Mouse (Mus musculus) liver, embryonic 11.5 days (tissue): ENCODE data around the gene Aatk. TPM values are rescaled to one million over a fixed set of nuclear protein-coding genes. Genes with fewer than 3 reads are reported as not detected.
A peak's percentile ranks its signal among the peaks of the same experiment; 100 is the strongest.

Experiments
- ATAC-seq: fragments of 200-750 bp; cut with Nextera tagmentation; replicated peaks from 2 replicates; pipeline ENCODE4 v1.8.0; 2017; ENCODE audit warnings: moderate number of reproducible peaks, mild to moderate bottlenecking, moderate TSS enrichment, moderate library complexity; ENCODE audit not compliant: low FRiP score
- DNase-seq: peaks from one replicate; pipeline ENCODE4 v3.0.0-alpha.2; 2017; ENCODE audit warnings: low spot score
- H3K27ac ChIP-seq: fragments of 300-500 bp; sonication (generic); 2 replicates; pipeline ENCODE4 v1.5.1; 2014; ENCODE audit warnings: mild to moderate bottlenecking, low read depth, low read length, control low read depth
- H3K27me3 ChIP-seq: fragments of 300-500 bp; sonication (generic); replicated peaks from 2 replicates; pipeline ENCODE4 v1.6.1; 2014; ENCODE audit warnings: low read length, mixed read lengths; ENCODE audit not compliant: control insufficient read depth, insufficient read depth
- H3K36me3 ChIP-seq: fragments of 300-500 bp; sonication (generic); 2 replicates; pipeline ENCODE4 v1.6.1; 2014; ENCODE audit warnings: mild to moderate bottlenecking, low read length, moderate library complexity, mixed read lengths; ENCODE audit not compliant: control insufficient read depth, insufficient read depth
- H3K4me1 ChIP-seq: fragments of 300-500 bp; sonication (generic); replicated peaks from 2 replicates; pipeline ENCODE4 v1.6.1; 2014; ENCODE audit warnings: low read length, mixed read lengths; ENCODE audit not compliant: control insufficient read depth, insufficient read depth
- H3K4me2 ChIP-seq: fragments of 300-500 bp; sonication (generic); 2 replicates; pipeline ENCODE4 v1.6.1; 2014; ENCODE audit warnings: mild to moderate bottlenecking, control low read depth, moderate library complexity
- H3K4me3 ChIP-seq: fragments of 300-500 bp; sonication (generic); 2 replicates; pipeline ENCODE4 v1.5.1; 2014; ENCODE audit warnings: low read depth, low read length, control low read depth
- H3K9ac ChIP-seq: fragments of 300-500 bp; sonication (generic); 2 replicates; pipeline ENCODE4 v1.6.1; 2014; ENCODE audit warnings: low read depth, low read length, control low read depth
- H3K9me3 ChIP-seq: fragments of 300-500 bp; sonication (generic); 2 replicates; pipeline ENCODE4 v1.6.1; 2016; ENCODE audit warnings: low read length, inconsistent platforms, mixed read lengths; ENCODE audit not compliant: control insufficient read depth
- WGBS: fragments of 180-500 bp; shearing (Covaris S2); extraction: QIAGEN DNeasy Blood & Tissue Kit; methylation state at CpG from one replicate; pipeline ENCODE4 v1.1.7; 2014; 5-methylcytosine and 5-hydroxymethylcytosine counted together
- polyA plus RNA-seq: library from polyadenylated mRNA; unstranded; fragments of >200 nt; fragmentation: Nextera tagmentation; extraction: Ambion mirVana; gene quantifications from 2 replicates; pipeline ENCODE4 v1.2.1, GENCODE M21; 2014

Gene Aatk
- polyA plus RNA-seq, 1 experiment from 2014 or later = 0.86 TPM

DNA sequence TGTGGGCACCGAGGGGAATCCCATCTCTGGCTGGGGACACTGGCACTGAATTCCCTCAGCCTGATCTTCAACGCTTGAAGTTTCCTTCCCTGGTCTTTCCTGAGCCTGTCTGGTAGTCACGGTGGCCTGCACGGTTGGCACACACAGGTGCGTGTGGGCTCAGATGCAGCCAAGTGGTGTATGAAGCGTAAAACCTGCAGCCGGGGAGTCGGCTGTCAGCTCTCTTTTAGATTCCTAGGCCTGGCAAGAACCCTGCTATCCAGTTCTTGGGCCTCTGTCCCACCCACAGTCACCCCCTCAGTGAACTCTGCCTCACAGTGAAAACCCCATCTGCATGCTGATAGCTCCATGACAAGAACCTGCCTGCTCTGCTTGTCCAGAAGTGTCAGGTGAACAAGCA lies 13.7 kb upstream of the Aatk start:
- H3K27ac ChIP-seq = no peak overlapping the region
- DNase-seq = no peak
- WGBS = 85% methylated on average over 8 of the region's 8 CpGs
- H3K4me2 ChIP-seq = no peak overlapping the region
- no peak overlapping the region for H3K4me3 ChIP-seq
- H3K9ac ChIP-seq = no peak overlapping the region
- H3K27me3 ChIP-seq = no peaks in the 10 kb centered on the region
- no peaks in the 10 kb centered on the region for H3K4me1 ChIP-seq
- no peak for ATAC-seq
- H3K9me3 ChIP-seq = no peaks in the 10 kb centered on the region
- H3K36me3 ChIP-seq = no peaks in the 10 kb centered on the region

- WGBS = 85% methylated on average over 12 of the region's 12 CpGs
- Histone ChIP-seq H3K4me1 (no peaks in the 10 kb centered on the region), H3K27me3 (no peaks in the 10 kb centered on the region; the same call in 1 of the 2 replicates), H3K4me2 (no peak overlapping the region), H3K36me3 (no peaks in the 10 kb centered on the region), H3K9me3 (no peaks in the 10 kb centered on the region), H3K4me3 (no peak overlapping the region), H3K27ac (no peak overlapping the region), H3K9ac (no peak overlapping the region)
- DNase-seq = no peak
- no peak for ATAC-seq
These were observed 9.2 kb upstream of the Aatk start for GRCm38 (mm10) chr11:120055953-120056732.

DNA sequence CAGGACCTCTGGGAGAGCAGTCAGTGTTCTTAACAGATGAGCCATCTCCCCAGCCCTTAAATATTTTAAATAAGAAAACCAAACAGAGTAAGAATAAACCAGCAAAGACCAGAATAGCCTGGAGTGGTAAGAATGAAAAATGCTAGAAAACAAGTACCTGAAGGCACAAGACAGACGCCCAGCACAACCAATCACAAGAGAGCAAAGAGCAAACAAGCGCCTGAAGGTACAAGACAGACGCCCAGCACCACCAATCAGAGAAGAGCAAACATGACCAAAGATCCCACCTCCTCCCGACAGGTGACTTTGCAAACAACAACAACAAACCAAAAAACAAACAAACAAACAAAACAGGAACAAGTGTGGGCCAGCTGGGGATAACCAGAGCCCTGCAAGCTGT lies 6.9 kb upstream of the Aatk start:
- H3K36me3 ChIP-seq = no peaks in the 10 kb centered on the region
- no peak for DNase-seq
- no peak overlapping the region for H3K4me3 ChIP-seq
- H3K4me1 ChIP-seq = no peaks in the 10 kb centered on the region
- H3K27ac ChIP-seq = no peak overlapping the region
- peaks cover 8% of the 10 kb centered on the region for H3K27me3 ChIP-seq
- no peaks in the 10 kb centered on the region for H3K9me3 ChIP-seq
- H3K9ac ChIP-seq = no peak overlapping the region
- 75% methylated on average over 4 of the region's 4 CpGs for WGBS
- ATAC-seq = no peak
- no peak overlapping the region for H3K4me2 ChIP-seq

GRCm38 (mm10) chr11:120052274-120052673 lies 5.3 kb upstream of the Aatk start:
- no peaks in the 10 kb centered on the region for H3K9me3 ChIP-seq
- 73% methylated on average over 9 of the region's 9 CpGs for WGBS
- peaks cover 5% of the 10 kb centered on the region; the same call in 1 of the 2 replicates for H3K4me1 ChIP-seq
- H3K27ac ChIP-seq = no peak overlapping the region
- H3K4me2 ChIP-seq = no peak overlapping the region
- no peak overlapping the region for H3K4me3 ChIP-seq
- ATAC-seq (no peak), DNase-seq (no peak)
- H3K9ac ChIP-seq = no peak overlapping the region
- peaks cover 24% of the 10 kb centered on the region for H3K27me3 ChIP-seq
- H3K36me3 ChIP-seq = no peaks in the 10 kb centered on the region

GRCm38 (mm10) chr11:120051124-120051811 lies 4.3 kb upstream of the Aatk start:
- H3K27me3 ChIP-seq = peaks cover 34% of the 10 kb centered on the region
- H3K27ac ChIP-seq = no peak overlapping the region
- 44% methylated on average over 14 of the region's 14 CpGs for WGBS
- no peaks in the 10 kb centered on the region for H3K9me3 ChIP-seq
- H3K36me3 ChIP-seq = no peaks in the 10 kb centered on the region
- DNase-seq (no peak), ATAC-seq (no peak)
- H3K4me3 ChIP-seq = no peak overlapping the region
- H3K4me1 ChIP-seq = peaks cover 8% of the 10 kb centered on the region
- no peak overlapping the region for H3K9ac ChIP-seq
- no peak overlapping the region for H3K4me2 ChIP-seq

DNA sequence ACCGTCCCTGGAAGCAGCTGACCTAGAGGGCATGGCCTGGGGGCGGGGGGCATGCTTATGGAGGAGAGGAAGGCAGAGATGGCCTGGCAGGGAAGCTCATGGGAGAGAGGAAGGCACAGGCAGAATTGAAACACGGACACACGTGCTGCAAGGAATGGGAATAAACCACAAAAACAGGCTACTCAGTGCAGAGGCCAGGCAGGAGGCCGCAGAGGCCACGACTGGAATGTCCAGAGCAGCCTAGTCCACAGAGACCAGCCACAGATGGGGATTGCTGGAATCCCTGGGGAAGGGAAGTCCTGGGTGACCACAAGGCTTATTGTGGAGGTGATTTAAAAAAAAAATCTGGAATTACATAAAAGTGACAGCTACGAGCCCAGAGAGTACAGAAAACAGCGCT lies 2.1 kb upstream of the Aatk start:
- peaks cover 47% of the 10 kb centered on the region for H3K27me3 ChIP-seq
- H3K4me2 ChIP-seq = no peak overlapping the region; the same call in 1 of the 2 replicates
- no peaks in the 10 kb centered on the region for H3K9me3 ChIP-seq
- ATAC-seq (no peak), DNase-seq (no peak)
- no peak overlapping the region for H3K27ac ChIP-seq
- peaks cover 8% of the 10 kb centered on the region for H3K4me1 ChIP-seq
- WGBS = 76% methylated on average over 8 of the region's 8 CpGs
- H3K4me3 ChIP-seq = no peak overlapping the region
- no peaks in the 10 kb centered on the region for H3K36me3 ChIP-seq
- H3K9ac ChIP-seq = no peak overlapping the region

- ATAC-seq (no peak), DNase-seq (no peak)
- Histone ChIP-seq H3K4me2 (peak overlapping the region; percentile 29; the same call in 1 of the 2 replicates), H3K27me3 (peaks cover 47% of the 10 kb centered on the region), H3K9ac (no peak overlapping the region), H3K9me3 (no peaks in the 10 kb centered on the region), H3K4me1 (peaks cover 8% of the 10 kb centered on the region), H3K4me3 (no peak overlapping the region), H3K27ac (no peak overlapping the region), H3K36me3 (no peaks in the 10 kb centered on the region)
- 4% methylated on average over 23 of the region's 23 CpGs for WGBS
These were observed 1.2 kb upstream of the Aatk start for GRCm38 (mm10) chr11:120048252-120048556.

- Histone ChIP-seq H3K4me2 (peak overlapping the region; percentile 72), H3K27ac (no peak overlapping the region), H3K36me3 (no peaks in the 10 kb centered on the region), H3K9ac (no peak overlapping the region), H3K9me3 (no peaks in the 10 kb centered on the region), H3K4me3 (peak overlapping the region; percentile 48), H3K27me3 (peaks cover 47% of the 10 kb centered on the region), H3K4me1 (peaks cover 8% of the 10 kb centered on the region)
- 16% methylated on average over 23 of the region's 23 CpGs for WGBS
- DNase-seq (no peak), ATAC-seq (no peak)
These were observed 724 bp upstream of the Aatk start for GRCm38 (mm10) chr11:120047531-120048251.
